Comparison of ENCODE assay signal across 19 mouse cellular contexts in genomic region chr15:80121721-80122325, GRCm38 (mm10). TPM values are rescaled to one million over a fixed set of nuclear protein-coding genes. Genes with fewer than 3 reads are reported as not detected.
DNase-seq lines count a peak whose midpoint lies in the region; TF ChIP-seq lines count a peak whose summit lies in the region.
"Had no signal": no experiment of that assay in that cellular context is flagged by ENCODE, and none has a peak within 500 bp of the region (broad histone marks: within the 10 kb centered on the region; RNA-seq: fewer than 3 reads in every experiment).

No protein-coding gene starts in this region.

- no peak for TF ChIP-seq CTCF in left cerebral cortex, adult 2 months (IDR thresholded peaks at IDR 0.05)
- no peak for TF ChIP-seq CTCF in brain, embryonic 14.5 days (IDR thresholded peaks at IDR 0.05; ENCODE audit: borderline replicate concordance, extremely low read depth, insufficient read depth, insufficient read length)

- H3K4me3 ChIP-seq in left cerebral cortex, adult 2 months = no peak overlapping the region
- H3K4me3 ChIP-seq: embryonic facial prominence, embryonic 12.5 days; erythroblast, embryonic 14.5 days; heart, adult 2 months; neural tube, embryonic 13.5 days had no signal

- peak; percentile 92 for DNase-seq in left cerebral cortex, postnatal 4 days
- DNase-seq in left cerebral cortex, adult 2 months (ENCODE audit: extremely low spot score in 1 of 2, low spot score in 2 of 2) = no peak
- peak; percentile 32 for DNase-seq in brain, embryonic 14.5 days (ENCODE audit: low read depth)
- DNase-seq in cerebellum, adult 18-20 months = peak; percentile 96 to 97
- DNase-seq in cerebellum, postnatal 25 days = peak; percentile 96 to 97
- no peak for DNase-seq in heart, adult 11 months
- DNase-seq in adrenal gland, postnatal 36 days = no peak
- DNase-seq: adrenal gland, postnatal 14 days; heart, adult 2 months; heart, postnatal 36 days; kidney, adult 2 months; kidney, postnatal 10 days; lung, adult 18-20 months; lung, postnatal 14 days; thymus, postnatal 14 days had no signal

- H3K27ac ChIP-seq in left cerebral cortex, adult 2 months = no peak overlapping the region
- H3K27ac ChIP-seq: embryonic facial prominence, embryonic 12.5 days; heart, adult 2 months; neural tube, embryonic 13.5 days had no signal

- no peak for TF ChIP-seq POLR2A in brain, embryonic 14.5 days (IDR thresholded peaks at IDR 0.05; ENCODE audit: borderline replicate concordance, extremely low read depth, insufficient read depth, insufficient read length, poor library complexity, severe bottlenecking)

- intact Hi-C loops in left cerebral cortex, postnatal 4 days (cut with DNase I) = no loop called here
- intact Hi-C loops in left cerebral cortex, adult 2 months (cut with DNase I) = no loop called here

RNA-seq across cellular contexts. Expression of gene Tab1, which starts 11.1 kb away (rescaled TPM):
- 10 to 100 TPM; 27.7 to 36.2 TPM for total RNA-seq in left cerebral cortex, postnatal 4 days (2021)
- 10 to 100 TPM; 23.7 to 26.4 TPM for total RNA-seq in left cerebral cortex, adult 2 months (2021)
- polyA plus RNA-seq in brain, embryonic 14.5 days (2012; rRNA removed) = 49.3 and 55.3 TPM in 2 replicates
- 10 to 100 TPM; 11.9 to 18.3 TPM for total RNA-seq in adrenal gland, postnatal 36 days (2021)

RNA-seq across cellular contexts. Expression of gene Rpl3, which starts 30.2 kb away (rescaled TPM):
- total RNA-seq in left cerebral cortex, postnatal 4 days (2021) = 100 to 1,000 TPM; 535 to 552 TPM
- 100 to 1,000 TPM; 439 to 468 TPM for total RNA-seq in left cerebral cortex, adult 2 months (2021)
- 770 and 873 TPM in 2 replicates for polyA plus RNA-seq in brain, embryonic 14.5 days (2012; rRNA removed)
- 100 to 1,000 TPM; 602 to 611 TPM for total RNA-seq in adrenal gland, postnatal 36 days (2021)

RNA-seq across cellular contexts. Expression of gene Syngr1, which starts 30.7 kb away (rescaled TPM):
- total RNA-seq in left cerebral cortex, postnatal 4 days (2021) = 100 to 1,000 TPM; 175 to 191 TPM
- 100 to 1,000 TPM; 429 to 434 TPM for total RNA-seq in left cerebral cortex, adult 2 months (2021)
- 64.7 and 75.5 TPM in 2 replicates for polyA plus RNA-seq in brain, embryonic 14.5 days (2012; rRNA removed)
- total RNA-seq in adrenal gland, postnatal 36 days (2021) = 10 to 100 TPM; 28.0 to 31.5 TPM

RNA-seq across cellular contexts. Expression of gene Mgat3, which starts 51.7 kb away (rescaled TPM):
- total RNA-seq in left cerebral cortex, postnatal 4 days (2021) = 10 to 100 TPM; 80.4 to 83.1 TPM
- 100 to 1,000 TPM; 119 to 129 TPM for total RNA-seq in left cerebral cortex, adult 2 months (2021)
- polyA plus RNA-seq in brain, embryonic 14.5 days (2012; rRNA removed) = 47.2 and 64.7 TPM in 2 replicates
- 10 to 100 TPM in 1 of 2 experiments, 1 to 10 TPM in 1; 7.0 to 10.3 TPM for total RNA-seq in adrenal gland, postnatal 36 days (2021)
- polyA plus RNA-seq: erythroblast, embryonic 14.5 days; inflammation-experienced regulatory T-cells, adult 6 months had no signal

Comparison
In these comparisons a context has a peak if more than half of its experiments do, and no peak if none do; other contexts are left out.
1. DNase-seq: peak in left cerebral cortex, postnatal 4 days (single experiment), brain, embryonic 14.5 days (single experiment), cerebellum, adult 18-20 months (2 of 2) and cerebellum, postnatal 25 days (2 of 2); none in left cerebral cortex, adult 2 months (0 of 2), heart, adult 11 months (single experiment) and adrenal gland, postnatal 36 days (0 of 2).
2. RNA of gene Syngr1, which starts 30.7 kb away (total RNA-seq): 429 to 434 TPM in left cerebral cortex, adult 2 months and 175 to 191 TPM in left cerebral cortex, postnatal 4 days; 28.0 to 31.5 TPM in adrenal gland, postnatal 36 days; every median in the first group is over 4 times any median in the second.